Mouse (Mus musculus) kidney, adult 9 months (tissue): ENCODE results near the gene Pold4.

ENCODE experiments used
- DNase-seq: peaks from one replicate; pipeline ENCODE4 v3.0.0; 2022

Pold4 gene

DNA sequence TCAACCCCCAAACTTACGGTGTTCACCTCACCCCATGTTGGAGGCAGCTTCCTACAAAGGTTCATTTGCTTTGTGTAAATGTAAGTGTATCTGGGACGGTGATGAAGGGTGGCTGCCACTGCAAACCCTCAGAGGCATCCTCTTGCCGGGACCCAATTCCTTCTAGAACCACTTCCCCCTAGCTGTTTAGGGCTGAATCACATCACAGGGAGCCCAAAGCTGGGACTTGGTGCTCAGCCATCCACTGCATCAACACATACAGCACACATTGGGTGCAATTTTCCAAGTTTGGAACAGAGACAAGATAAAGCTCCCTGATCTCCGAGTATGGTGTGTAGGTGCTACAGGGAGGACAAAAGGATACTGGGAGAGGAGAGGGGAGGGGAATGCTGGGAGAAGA lies 26.8 kb upstream of the Pold4 start:
- DNase-seq = no peak

GRCm38 (mm10) chr19:4206971-4207370 lies 24.7 kb upstream of the Pold4 start:
- peak; percentile 89 for DNase-seq

GRCm38 (mm10) chr19:4208563-4208962 lies 23.1 kb upstream of the Pold4 start:
- DNase-seq = no peak

- DNase-seq = no peak
Measured at GRCm38 (mm10) chr19:4211891-4212588, 19.7 kb upstream of the Pold4 start.

DNA sequence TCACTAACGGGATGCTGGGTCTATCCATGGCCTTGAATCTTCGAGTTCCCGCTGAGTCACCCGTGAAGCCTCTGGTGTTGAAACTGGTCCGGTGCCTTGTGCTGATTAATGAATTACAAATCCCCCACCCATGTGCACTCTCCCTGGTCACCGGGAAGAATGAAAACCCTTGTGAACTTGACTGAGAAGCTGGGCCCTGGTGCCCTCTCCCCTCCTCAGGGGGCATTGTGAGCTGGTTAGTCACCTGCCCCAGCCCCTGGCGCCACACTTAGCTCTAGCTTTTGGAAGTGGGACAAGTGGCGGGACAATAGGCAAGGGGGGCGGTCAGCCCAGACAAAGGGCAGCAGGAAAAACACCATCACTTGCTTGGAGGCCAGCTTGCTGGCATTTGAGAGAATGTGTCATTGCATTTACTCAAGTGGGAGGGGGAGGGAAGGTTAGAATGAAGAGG lies 18.1 kb upstream of the Pold4 start:
- DNase-seq = peak; percentile 79

DNA sequence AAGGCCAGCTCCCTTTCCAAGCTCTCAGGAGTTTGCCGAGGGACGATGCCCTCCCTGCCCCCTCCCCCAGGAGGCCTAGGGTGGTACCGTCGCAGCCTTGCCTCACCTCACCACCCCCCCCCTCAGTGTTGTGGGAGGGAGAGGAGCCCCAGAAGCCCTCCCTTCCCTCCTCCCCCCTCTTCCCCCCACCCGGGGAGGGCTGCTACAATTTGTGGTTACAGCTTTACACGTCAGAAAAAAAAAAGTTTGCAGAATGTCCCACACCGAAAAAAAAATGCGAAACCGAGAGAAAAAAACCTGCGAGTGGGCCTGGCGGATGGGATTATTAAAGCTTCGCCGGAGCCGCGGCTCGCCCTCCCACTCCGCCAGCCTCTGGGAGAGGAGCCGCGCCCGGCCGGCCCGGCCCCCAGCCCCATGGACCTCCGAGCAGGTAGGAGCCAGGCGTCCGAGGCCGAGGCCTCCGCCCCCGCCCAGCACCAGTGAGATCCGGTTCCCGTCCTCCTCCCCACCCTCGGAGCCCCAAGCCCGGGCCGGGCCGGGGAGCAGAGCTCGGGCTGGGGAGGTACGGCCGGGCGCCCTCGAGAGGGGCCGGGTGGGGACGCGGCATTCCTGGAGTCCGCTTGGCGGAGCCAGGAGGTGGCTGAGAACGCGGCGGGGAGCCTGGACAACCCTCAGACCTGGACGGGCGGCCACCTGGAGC lies 17.5 kb upstream of the Pold4 start, which contains the start of the genes Clcf1 and AC109138.7:
Gene Clcf1, plus strand, starts transcription at position 168 of the 700 bp plus-strand sequence.
Gene AC109138.7, plus strand, starts transcription at position 287 of the 700 bp plus-strand sequence.
- no peak for DNase-seq

DNA sequence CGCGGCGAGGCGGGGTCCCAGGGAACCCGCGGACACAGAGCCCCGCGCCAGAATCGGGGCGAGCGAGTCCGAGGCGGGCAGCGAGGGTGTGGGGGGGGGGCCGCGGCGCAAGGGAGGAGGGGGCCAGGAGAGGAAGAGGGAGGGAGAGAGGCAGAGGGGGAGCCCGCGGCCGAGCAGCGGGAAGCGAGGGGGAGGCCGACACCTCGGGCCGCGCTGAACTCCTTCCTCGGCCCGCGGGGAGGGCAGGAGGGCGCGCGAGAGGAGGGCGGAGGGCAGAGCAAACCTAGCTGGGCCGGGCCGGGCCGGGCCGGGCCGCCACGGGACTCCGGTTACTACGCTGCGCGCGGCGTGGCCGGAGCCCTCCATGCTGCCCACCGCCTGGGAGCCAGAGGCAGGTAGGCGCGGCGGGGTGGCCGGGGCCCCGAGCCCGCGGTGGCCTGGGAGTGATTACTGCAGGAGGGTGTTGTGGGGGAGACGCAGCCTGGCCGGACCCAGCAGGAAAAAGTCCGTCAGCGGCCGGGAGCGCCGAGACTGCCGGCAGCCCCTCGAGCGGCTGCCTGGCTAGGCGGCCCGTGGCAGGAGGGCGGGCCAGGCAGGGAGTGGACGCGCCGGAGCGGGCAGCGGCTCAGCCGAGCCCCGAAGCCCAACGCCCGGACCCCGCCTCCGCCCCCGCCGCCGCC lies 16.8 kb upstream of the Pold4 start:
- no peak for DNase-seq

- no peak for DNase-seq
Measured at GRCm38 (mm10) chr19:4215451-4215840, 16.3 kb upstream of the Pold4 start.

DNA sequence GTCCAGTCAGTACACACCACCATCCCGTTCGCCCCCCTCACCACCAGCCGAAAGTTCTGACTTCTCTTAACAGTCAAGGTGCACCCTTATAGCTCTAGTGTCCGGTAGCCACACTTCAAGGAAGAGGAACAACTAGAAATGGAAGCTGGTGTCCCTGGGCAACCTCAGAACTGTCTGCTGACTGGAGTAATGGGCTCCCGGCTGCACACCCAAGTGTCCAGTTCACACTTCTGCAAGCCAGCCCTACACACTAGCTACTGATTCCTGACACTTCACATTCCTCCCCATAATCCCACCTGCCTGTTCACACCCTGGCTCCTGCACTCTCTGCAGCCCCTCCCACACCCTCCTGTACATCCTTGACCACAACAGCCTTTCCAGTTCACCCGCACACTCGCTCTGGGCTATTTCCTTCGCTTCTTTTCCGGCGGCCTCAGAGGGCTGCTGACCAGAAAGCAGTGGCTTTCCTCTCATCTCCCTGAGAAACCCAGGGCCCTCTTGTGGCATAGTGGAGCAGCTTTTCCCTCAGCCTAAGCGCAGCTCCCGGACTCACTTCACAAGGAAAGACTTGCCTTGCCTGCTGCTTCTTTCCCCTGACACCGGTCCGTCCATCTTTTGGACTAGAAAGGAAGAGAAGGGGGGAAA lies 15.5 kb upstream of the Pold4 start:
- peak; percentile 53 for DNase-seq

DNA sequence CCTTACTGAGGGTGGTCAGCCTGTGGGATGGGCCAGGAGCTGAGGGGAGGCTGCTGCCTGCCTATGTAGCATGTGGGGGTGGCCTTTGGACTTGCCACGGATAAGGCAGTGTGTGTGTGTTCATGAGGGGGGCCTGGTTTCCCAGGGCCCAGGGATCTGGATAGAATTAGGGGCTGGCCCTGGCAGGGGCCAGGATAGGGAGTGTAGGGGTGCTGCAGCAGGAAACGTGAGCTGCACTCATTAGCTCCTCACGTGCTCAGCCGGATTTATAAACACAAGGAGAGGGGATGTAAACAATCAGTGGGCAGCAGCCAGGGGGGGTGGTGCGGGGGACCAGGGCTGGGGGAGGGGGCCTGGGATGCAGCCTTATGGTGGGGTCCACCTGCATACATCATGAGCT lies 14.6 kb upstream of the Pold4 start:
- DNase-seq = no peak

DNA sequence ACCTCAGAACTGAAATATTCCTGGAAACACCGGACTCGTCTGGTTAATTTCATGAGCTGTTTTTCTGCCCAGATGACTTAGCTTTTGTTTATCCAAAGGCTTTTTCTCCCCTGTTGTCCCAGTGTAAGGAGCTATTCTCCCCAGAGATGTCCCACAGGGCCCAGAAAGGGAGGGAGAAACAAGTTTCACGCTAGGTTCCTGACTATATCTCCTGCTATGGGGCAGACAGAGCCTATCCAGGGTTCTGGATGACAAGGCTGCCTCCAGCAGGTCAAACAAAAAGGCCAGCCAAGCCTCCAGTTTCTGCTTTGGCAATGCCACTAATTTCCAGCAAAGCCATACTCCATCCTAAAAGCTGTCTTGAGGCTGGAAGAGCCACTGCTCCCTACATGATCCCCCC lies 13.8 kb upstream of the Pold4 start:
- no peak for DNase-seq

GRCm38 (mm10) chr19:4218293-4218692 lies 13.4 kb upstream of the Pold4 start:
- DNase-seq = no peak

DNA sequence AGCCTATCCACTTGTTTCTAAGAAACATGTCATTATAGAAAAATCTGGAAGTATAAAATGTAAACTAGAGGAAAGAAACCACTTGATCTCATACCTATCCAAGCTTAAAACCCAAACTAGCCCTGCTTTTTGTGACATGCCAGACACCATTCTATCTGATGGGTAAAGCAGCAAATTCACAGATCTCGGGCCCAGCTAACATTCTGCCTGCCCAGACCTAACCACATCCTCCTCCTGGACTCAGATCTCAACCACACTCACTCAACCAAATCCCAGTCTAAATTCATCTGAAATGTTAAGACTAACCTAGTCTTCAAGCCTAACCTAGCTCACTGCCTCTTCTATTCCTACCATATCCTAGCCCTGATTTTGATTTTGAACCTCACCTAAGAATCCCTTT lies 12.9 kb upstream of the Pold4 start:
- no peak for DNase-seq

GRCm38 (mm10) chr19:4219943-4220342 lies 11.8 kb upstream of the Pold4 start:
- no peak for DNase-seq

GRCm38 (mm10) chr19:4220416-4220815 lies 11.3 kb upstream of the Pold4 start:
- DNase-seq = no peak

DNA sequence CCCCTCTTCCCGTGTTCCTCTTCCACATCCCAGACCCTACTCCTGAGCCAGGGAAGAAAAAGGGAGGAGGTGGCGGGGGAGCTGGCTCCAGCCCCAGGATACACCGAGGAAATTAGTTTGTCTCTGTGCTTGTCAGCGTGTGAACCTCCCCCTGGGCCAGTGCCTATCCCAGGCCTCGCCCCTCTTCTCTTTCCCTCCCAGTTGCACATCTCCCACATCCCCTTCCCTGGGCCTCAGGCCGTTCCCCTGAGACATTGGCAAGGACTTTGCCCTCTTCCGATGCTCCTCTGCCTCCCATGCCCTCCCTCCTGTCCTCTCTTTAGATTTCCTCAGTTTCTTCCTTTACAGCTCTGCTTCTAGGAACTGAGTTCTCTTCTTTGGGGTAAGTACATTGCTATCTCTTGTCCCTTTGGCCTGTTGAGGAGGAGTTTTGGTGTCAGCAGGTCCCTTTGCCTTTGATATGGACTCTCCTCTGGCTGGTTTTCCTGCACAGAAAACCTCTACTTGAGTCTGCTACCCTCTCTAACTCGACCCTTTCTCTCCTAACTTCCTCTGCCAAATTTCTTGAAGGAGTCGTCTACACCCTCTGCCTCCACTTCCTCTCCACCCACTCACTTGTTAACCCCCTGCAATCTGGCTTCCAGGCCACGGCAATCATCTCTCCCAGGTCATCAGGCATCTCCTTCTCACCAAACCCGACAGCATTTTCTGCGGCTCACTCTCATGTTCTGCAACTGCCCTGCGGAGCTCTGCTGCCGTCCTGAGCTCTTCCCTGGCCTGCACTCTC lies 10.5 kb upstream of the Pold4 start:
- peak; percentile 50 for DNase-seq

DNA sequence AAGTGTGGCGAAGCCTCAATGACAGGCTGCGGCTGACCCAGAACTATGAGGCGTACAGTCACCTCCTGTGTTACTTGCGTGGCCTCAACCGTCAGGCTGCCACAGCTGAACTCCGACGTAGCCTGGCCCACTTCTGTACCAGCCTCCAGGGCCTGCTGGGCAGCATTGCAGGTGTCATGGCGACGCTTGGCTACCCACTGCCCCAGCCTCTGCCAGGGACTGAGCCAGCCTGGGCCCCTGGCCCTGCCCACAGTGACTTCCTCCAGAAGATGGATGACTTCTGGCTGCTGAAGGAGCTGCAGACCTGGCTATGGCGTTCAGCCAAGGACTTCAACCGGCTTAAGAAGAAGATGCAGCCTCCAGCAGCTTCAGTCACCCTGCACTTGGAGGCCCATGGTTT lies 9.5 kb upstream of the Pold4 start:
- DNase-seq = no peak

- DNase-seq = no peak
Measured at GRCm38 (mm10) chr19:4226779-4227178, 4.9 kb upstream of the Pold4 start.

GRCm38 (mm10) chr19:4227446-4227845 lies 4.3 kb upstream of the Pold4 start:
- DNase-seq = no peak

DNA sequence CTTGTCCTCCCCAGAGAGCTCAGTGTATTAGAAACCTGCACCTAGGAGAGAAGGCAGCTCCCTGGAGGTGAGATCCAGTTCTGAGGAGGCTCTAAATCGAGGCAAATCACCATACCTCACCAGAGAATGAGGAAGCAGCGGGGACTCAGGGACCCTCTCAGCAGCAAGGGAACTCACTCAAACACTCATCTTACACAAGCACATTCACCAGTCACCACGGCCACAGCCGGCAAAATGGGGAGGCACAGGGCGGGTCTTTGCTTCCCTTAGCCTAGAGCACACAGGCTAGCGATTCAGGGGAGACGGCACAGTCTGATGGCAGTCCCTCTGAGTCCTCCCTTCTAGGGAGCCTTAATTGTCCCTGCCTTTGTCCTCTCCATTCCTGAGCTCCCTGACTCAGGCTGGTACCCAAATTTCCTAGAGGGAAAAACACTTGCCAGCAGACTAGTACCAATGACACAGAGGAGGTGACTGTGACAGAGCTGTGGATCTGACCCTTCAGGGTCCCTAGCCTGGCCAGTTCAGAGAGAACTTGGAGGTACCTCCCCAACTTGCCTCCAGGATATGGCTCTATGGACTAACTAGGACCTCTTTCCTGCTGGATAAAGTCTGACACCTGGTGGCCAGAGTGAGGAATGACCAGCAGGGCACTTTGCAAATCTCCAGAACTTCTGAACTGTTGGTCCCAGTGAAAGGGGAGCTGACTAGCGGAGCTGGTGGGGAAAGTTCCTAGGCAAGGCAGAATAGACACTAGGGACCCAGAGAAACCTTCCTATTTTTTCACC lies 3.6 kb upstream of the Pold4 start:
- peak; percentile 86 for DNase-seq

- no peak for DNase-seq
Measured at GRCm38 (mm10) chr19:4228891-4229290, 2.8 kb upstream of the Pold4 start.
